Mouse (Mus musculus): ENCODE measurements around the gene Uba1.

The Uba1 gene

GRCm38 (mm10) chrX:20658026-20658652 lies at the start of gene Uba1:
TSS of gene Uba1 (plus strand) at chrX:20658326.
- DNase-seq (ENCODE audit: low spot score): peak; percentile 68

GRCm38 (mm10) chrX:20608500-20608899 lies 49.6 kb upstream of the Uba1 start:
- no peak for DNase-seq (ENCODE audit: low spot score)

- no peak for DNase-seq (ENCODE audit: low spot score)
Observed at GRCm38 (mm10) chrX:20616861-20617175, 41.3 kb upstream of the Uba1 start.

DNA sequence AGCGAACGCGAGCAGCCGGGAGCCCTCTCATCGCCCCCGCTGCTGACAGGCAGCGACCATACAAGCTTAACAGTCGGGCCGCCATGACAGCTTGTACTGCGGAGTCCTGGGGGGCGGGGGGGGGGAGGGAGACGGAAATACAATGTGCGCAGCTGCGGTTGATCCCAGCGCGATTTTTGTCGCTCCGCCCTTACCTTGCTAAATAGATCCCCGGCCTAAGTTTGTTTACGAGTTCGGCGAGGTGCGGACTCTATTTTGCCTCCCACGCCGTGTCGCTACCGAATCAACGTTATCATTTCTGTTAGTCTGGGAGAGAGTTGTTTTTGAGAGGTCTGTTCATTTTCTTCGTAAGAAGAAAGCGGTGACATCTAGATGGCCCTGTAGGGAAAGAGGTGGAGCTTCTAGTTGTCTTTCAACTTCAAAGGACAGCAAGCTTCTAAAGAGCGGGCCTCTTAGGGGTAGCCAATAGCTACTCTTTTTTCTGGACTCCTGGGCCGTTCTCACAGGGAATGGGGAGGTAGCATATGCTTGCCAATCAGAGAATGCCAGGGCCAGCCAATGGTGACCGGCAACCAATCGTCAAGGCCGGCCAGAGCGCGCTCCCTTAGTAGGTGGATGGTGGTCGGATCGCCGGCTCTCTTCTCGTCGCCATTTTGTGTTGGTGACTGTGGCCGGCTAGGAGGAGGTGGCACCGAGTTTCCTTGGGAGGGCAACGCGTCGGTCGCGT lies 40.8 kb upstream of the Uba1 start, which contains the start of the genes Rbm10 and Ndufb11:
Rbm10 (plus strand) TSS at position 328 of the 727 bp plus-strand sequence.
Ndufb11 (minus strand) TSS at position 444 of the 727 bp plus-strand sequence.
- peak; percentile 81 for DNase-seq (ENCODE audit: low spot score)

DNA sequence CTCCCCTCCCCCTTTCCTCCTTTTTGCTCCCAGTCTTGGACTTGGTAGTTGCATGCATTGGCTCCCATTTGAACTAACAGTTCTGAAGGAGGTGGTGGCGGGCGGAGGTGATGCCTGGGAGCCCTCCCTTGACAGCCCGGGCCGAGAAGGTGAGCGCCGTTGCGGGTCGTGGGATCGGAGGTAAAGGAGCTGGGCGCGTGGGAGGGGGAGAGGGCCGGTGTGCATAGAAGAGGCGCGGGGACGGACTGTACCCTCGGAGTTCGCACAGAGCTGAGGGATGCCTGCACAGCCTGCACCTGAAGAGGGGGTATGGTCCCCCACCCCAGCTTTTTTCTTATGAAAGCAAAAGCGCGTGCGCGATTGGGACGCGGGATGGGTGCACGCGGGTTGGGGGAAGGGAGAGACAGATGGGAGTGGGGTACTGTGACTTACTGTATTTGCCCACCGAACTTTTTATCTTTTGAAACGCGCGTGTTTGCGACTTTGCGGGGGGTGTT lies 40.2 kb upstream of the Uba1 start:
- no peak for DNase-seq (ENCODE audit: low spot score)

DNA sequence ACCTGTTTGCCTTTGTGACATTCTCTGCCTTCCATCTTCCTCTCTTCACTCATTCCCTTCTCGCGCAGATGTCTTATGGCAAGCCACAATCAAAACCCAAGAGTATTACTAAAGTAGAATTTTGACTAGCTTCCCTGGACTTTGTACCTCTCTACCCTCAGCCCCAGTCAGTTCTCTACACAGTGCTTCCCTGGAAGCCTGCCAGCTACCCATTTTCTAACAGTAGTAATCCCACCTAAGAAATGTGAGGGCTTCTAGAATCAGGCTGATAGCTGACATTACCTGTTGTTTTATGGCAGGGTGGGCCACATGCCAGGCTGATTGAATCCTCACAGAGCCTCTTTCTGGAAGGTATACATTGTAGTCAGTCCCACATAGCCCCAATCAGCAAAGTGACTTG lies 20.0 kb upstream of the Uba1 start:
- DNase-seq (ENCODE audit: low spot score): no peak

GRCm38 (mm10) chrX:20644780-20645179 lies 13.3 kb upstream of the Uba1 start:
- peak; percentile 12 for DNase-seq (ENCODE audit: low spot score)

GRCm38 (mm10) chrX:20657593-20657992 lies 533 bp upstream of the Uba1 start:
- DNase-seq (ENCODE audit: low spot score): no peak

DNA sequence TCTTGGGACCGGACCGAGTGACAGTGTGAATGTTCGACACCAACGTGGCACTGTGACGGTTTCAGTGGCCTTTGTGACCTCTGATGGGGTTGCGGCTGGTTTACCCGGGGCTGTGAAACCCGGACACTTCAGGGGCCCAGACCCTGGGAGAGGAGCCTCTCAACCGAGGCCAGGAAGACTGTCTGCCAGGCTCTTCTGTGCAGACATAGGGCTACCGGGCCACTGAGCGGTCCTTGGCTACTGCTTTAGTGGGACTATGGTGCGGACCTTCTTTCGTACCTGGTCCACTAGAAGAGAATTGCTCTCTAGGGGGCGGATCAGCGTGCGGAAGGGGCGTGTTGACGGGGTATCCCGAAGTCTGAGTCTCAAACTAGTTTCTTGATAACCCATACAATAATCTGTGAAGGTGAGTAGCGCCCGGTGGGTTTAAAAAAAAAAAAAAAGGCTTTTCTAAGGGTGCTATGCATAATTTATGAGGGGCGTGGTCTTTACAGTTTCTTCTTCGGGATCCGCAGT lies 823 bp downstream of the Uba1 start:
- DNase-seq (ENCODE audit: low spot score): no peak

- no peak for DNase-seq (ENCODE audit: low spot score)
Observed at GRCm38 (mm10) chrX:20662317-20662715, 4.2 kb downstream of the Uba1 start.

- DNase-seq (ENCODE audit: low spot score): peak; percentile 78
Observed at GRCm38 (mm10) chrX:20662716-20663443, 4.8 kb downstream of the Uba1 start.

- no peak for DNase-seq (ENCODE audit: low spot score)
Observed at GRCm38 (mm10) chrX:20663444-20663790, 5.3 kb downstream of the Uba1 start.

DNA sequence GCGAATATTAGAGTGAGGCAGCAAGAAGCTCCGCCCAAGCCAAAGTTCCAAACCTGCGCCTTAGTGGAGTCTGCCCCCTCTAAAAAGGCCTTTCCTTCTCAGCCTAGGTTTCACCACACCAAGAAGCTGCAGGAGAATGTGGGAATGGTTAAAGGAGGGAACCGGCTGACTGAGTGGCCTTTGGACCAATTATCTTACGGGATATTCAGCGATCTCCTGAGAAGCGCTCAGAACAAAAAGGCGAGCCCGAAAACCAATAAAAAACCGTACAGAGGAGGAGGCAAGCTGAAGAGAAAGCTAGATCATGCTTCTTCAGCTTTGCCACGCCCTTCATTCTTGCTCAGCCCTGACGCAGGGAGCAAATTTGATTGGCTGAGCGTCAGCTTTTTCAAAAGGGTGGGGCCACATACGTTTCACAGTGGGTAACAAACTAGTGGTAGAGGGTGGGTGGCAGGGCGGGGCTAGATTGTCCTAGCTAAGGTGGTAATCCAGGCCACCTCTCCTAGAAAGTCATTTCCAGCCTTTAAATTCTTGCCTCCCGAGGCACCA lies 29.5 kb downstream of the Uba1 start, which contains the start of gene Cdk16:
Cdk16 (plus strand) TSS at position 436 of the 549 bp plus-strand sequence.
- peak; percentile 89 for DNase-seq (ENCODE audit: low spot score)

- peak; percentile 82 for DNase-seq (ENCODE audit: low spot score)
Observed at GRCm38 (mm10) chrX:20688068-20688547, 30.0 kb downstream of the Uba1 start.

DNA sequence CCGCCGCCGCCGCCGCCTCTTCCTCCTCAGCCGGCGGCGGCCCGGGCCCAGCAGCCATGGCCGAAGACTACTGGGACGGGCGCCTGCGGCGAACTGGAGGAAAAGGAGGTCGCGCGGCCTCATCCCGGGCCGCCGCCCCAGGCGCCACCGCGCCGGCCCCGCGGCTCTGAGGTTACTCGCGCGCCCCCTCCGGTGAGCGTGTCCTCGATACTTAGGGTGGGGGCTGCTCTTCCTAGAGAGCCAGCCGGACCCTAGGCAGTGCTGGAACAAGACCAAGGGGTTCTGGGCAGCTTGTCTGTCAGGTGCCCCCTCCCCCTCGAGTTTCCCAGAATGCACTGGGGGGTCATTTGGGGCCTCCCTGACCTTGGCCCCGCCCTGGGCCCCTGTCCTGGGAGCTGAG lies 30.5 kb downstream of the Uba1 start:
- peak; percentile 12 for DNase-seq (ENCODE audit: low spot score)

DNA sequence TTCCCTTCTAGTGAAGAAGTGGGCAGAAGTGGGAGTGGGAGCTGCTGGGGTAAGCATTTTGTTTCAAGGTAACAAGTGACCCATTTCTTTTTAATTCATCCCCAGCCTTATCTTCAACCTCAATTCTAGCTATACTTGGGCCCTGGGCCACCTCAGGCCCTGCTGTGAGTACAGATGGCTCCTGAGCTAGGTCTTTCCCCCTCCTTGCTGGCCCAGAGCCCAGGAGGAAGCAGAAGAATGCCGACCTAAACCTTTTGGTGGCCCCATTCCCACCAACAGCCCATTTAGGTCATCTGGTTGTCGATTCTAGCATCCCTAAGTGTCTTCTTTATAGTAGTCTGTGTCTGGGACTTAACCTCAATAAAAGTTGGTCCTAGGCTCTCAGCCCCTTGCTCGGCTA lies 33.4 kb downstream of the Uba1 start:
- DNase-seq (ENCODE audit: low spot score): no peak

DNA sequence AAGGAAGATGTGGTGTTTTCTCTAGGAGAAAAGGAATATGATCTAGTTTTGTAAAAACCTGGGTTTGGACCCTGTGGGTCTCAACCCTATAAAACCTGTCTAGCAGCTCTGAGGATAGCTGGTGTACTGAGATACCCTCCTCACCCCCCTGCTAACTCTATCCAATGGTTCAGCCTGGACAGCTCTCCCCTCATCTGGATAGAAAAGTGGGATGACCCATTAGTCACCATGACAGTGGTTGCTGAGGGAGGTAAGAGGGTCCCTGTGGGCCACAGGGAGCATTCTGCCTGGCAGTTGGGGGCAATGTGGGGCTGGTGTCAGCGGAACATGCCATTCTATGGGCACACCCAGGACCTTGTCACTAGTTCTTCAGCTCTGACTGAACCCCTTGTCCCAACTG lies 34.5 kb downstream of the Uba1 start:
- DNase-seq (ENCODE audit: low spot score): no peak

GRCm38 (mm10) chrX:20695842-20696241 lies 37.7 kb downstream of the Uba1 start:
- no peak for DNase-seq (ENCODE audit: low spot score)

DNA sequence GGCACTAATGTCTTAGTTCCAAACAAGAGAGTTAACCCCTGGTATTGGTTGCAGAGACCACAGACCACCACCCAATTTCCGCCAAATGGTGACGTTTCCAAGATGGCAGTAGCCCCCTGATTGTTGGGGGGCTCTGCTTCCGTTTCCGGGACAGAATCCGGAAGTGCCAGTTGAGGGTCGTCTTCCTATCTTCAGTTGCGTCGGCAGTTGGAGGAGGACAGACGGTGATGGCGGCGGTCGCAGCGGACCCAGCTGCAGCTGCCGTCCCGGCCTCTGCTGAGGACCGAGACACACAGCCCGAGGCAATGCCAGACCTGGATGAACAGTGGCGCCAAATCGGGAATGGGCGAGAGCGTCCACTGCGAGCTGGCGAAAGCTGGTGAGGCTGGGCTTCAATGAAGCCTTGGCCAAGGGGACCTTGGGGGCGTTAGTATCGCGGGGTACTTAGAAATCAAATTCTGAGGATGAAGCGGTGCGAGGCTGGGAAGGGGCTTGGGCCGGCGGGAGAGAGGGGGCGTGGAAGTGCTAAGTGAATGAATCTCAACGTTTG lies 45.7 kb downstream of the Uba1 start, which contains the start of gene Usp11:
Usp11 (plus strand) TSS at position 166 of the 550 bp plus-strand sequence.
- DNase-seq (ENCODE audit: low spot score): no peak

- peak; percentile 80 for DNase-seq (ENCODE audit: low spot score)
Observed at GRCm38 (mm10) chrX:20704295-20705082, 46.4 kb downstream of the Uba1 start.

DNA sequence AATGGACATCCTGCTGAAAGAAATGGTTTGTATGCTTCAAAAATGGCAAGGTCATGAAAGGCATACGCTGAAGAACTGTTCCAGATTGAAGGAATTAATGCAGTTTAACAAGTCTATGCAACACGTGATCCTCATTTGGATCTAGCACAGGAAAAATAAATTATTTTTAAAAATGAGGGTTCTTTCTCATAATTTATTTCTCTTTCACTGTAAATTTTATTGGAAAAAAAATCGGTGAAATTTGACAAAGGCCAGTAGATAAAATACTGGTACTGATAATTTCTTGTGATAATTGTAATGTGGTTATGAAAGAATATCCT lies 46.9 kb downstream of the Uba1 start:
- no peak for DNase-seq (ENCODE audit: low spot score)
